Mouse (Mus musculus) heart, embryonic 12.5 days (tissue): ENCODE data around the gene Akr1a1. TPM values are rescaled to one million over a fixed set of nuclear protein-coding genes. Genes with fewer than 3 reads are reported as not detected.

Experiments
- ATAC-seq: fragments of 200-750 bp; cut with Nextera tagmentation; 2 replicates; pipeline ENCODE4 v1.8.0; 2017; ENCODE audit warnings: moderate TSS enrichment, moderate library complexity; ENCODE audit not compliant: insufficient number of reproducible peaks, low FRiP score
- H3K27ac ChIP-seq: fragments of 300-500 bp; sonication (generic); 2 replicates; pipeline ENCODE4 v1.5.1; 2016; ENCODE audit warnings: mild to moderate bottlenecking, moderate library complexity; ENCODE audit not compliant: poor library complexity, severe bottlenecking
- H3K27me3 ChIP-seq: fragments of 300-500 bp; sonication (generic); replicated peaks from 2 replicates; pipeline ENCODE4 v1.6.1; 2016; ENCODE audit warnings: mild to moderate bottlenecking, moderate library complexity
- H3K36me3 ChIP-seq: fragments of 300-500 bp; sonication (generic); 2 replicates; pipeline ENCODE4 v1.6.1; 2016; ENCODE audit warnings: mild to moderate bottlenecking, moderate library complexity
- H3K4me1 ChIP-seq: fragments of 300-500 bp; sonication (generic); replicated peaks from 2 replicates; pipeline ENCODE4 v1.6.1; 2016; ENCODE audit warnings: mild to moderate bottlenecking
- H3K4me2 ChIP-seq: fragments of 300-500 bp; sonication (generic); 2 replicates; pipeline ENCODE4 v1.6.1; 2016; ENCODE audit warnings: mild to moderate bottlenecking, moderate library complexity
- H3K4me3 ChIP-seq: fragments of 300-500 bp; sonication (generic); 2 replicates; pipeline ENCODE4 v1.5.1; 2016; ENCODE audit warnings: mild to moderate bottlenecking
- H3K9ac ChIP-seq: fragments of 300-500 bp; sonication (generic); 2 replicates; pipeline ENCODE4 v1.6.1; 2016; ENCODE audit warnings: mild to moderate bottlenecking, moderate library complexity
- H3K9me3 ChIP-seq: fragments of 300-500 bp; sonication (generic); replicated peaks from 2 replicates; pipeline ENCODE4 v1.6.1; 2016; ENCODE audit warnings: mild to moderate bottlenecking, moderate library complexity
- WGBS: fragments of 180-500 bp; shearing (Covaris S2); methylation state at CpG from one replicate; pipeline ENCODE4 v1.1.7; 2016; 5-methylcytosine and 5-hydroxymethylcytosine counted together
- polyA plus RNA-seq: library from polyadenylated mRNA; unstranded; fragments of >200 nt; fragmentation: Nextera tagmentation; extraction: Ambion mirVana; gene quantifications from 2 replicates; pipeline ENCODE4 v1.2.1, GENCODE M21; 2016

Gene Akr1a1
- polyA plus RNA-seq, 1 experiment from 2014 or later = 550 TPM

- Histone ChIP-seq H3K27me3 (no peaks in the 10 kb centered on the region), H3K4me3 (peak within 1 kb of the TSS; percentile 99), H3K9ac (peak within 1 kb of the TSS; percentile 98), H3K4me1 (peaks cover 14% of the 10 kb centered on the region), H3K27ac (peak within 1 kb of the TSS; percentile 99), H3K4me2 (peak within 1 kb of the TSS; percentile 88), H3K36me3 (peaks cover 21% of the 10 kb centered on the region), H3K9me3 (no peaks in the 10 kb centered on the region)
- WGBS = 7% methylated on average over 23 of the region's 23 CpGs
- ATAC-seq = peak; percentile 88
These were observed 23.5 kb downstream of the Akr1a1 start, which contains the start of gene Nasp for GRCm38 (mm10) chr4:116627722-116628662. Gene Nasp (minus strand): TSS chr4:116627941.

- under 1% methylated on average over 13 of the region's 13 CpGs for WGBS
- H3K9ac ChIP-seq = peak overlapping the region; percentile 98
- H3K27ac ChIP-seq = peak overlapping the region; percentile 99
- peak overlapping the region; percentile 99 for H3K4me3 ChIP-seq
- H3K9me3 ChIP-seq = no peaks in the 10 kb centered on the region
- peaks cover 14% of the 10 kb centered on the region for H3K4me1 ChIP-seq
- peak overlapping the region; percentile 88 for H3K4me2 ChIP-seq
- ATAC-seq = peak; percentile 92
- H3K27me3 ChIP-seq = no peaks in the 10 kb centered on the region
- peaks cover 19% of the 10 kb centered on the region for H3K36me3 ChIP-seq
These were observed 24.1 kb downstream of the Akr1a1 start for GRCm38 (mm10) chr4:116627359-116627716.

GRCm38 (mm10) chr4:116626658-116627358 lies 24.7 kb downstream of the Akr1a1 start:
- H3K36me3 ChIP-seq = peaks cover 17% of the 10 kb centered on the region
- H3K27ac ChIP-seq = peak overlapping the region; percentile 99
- no peaks in the 10 kb centered on the region for H3K9me3 ChIP-seq
- peak overlapping the region; percentile 88 for H3K4me2 ChIP-seq
- peak; percentile 83 for ATAC-seq
- H3K27me3 ChIP-seq = no peaks in the 10 kb centered on the region
- H3K4me1 ChIP-seq = peaks cover 14% of the 10 kb centered on the region
- peak overlapping the region; percentile 99 for H3K4me3 ChIP-seq
- under 1% methylated on average over 53 of the region's 53 CpGs for WGBS
- peak overlapping the region; percentile 98 for H3K9ac ChIP-seq

GRCm38 (mm10) chr4:116624831-116625230 lies 26.6 kb downstream of the Akr1a1 start:
- no peak overlapping the region for H3K4me2 ChIP-seq
- H3K27me3 ChIP-seq = no peaks in the 10 kb centered on the region
- no peak overlapping the region for H3K9ac ChIP-seq
- peaks cover 30% of the 10 kb centered on the region for H3K36me3 ChIP-seq
- H3K27ac ChIP-seq = no peak overlapping the region
- ATAC-seq = no peak
- H3K4me3 ChIP-seq = no peak overlapping the region
- peaks cover 14% of the 10 kb centered on the region for H3K4me1 ChIP-seq
- WGBS = 95% methylated on average over 4 of the region's 4 CpGs
- no peaks in the 10 kb centered on the region for H3K9me3 ChIP-seq

- peaks cover 70% of the 10 kb centered on the region for H3K36me3 ChIP-seq
- no peak overlapping the region for H3K4me2 ChIP-seq
- H3K9me3 ChIP-seq = no peaks in the 10 kb centered on the region
- 95% methylated on average over 2 of the region's 2 CpGs for WGBS
- ATAC-seq = no peak
- H3K4me1 ChIP-seq = no peaks in the 10 kb centered on the region
- no peaks in the 10 kb centered on the region for H3K27me3 ChIP-seq
- no peak overlapping the region for H3K9ac ChIP-seq
- H3K27ac ChIP-seq = no peak overlapping the region
- no peak overlapping the region for H3K4me3 ChIP-seq
These were observed 36.2 kb downstream of the Akr1a1 start for GRCm38 (mm10) chr4:116615237-116615636.

- H3K36me3 ChIP-seq = peaks cover 67% of the 10 kb centered on the region
- no peak overlapping the region for H3K4me3 ChIP-seq
- H3K4me2 ChIP-seq = no peak overlapping the region
- no peaks in the 10 kb centered on the region for H3K9me3 ChIP-seq
- no peaks in the 10 kb centered on the region for H3K27me3 ChIP-seq
- no peak overlapping the region for H3K9ac ChIP-seq
- ATAC-seq = no peak
- no peak overlapping the region for H3K27ac ChIP-seq
- H3K4me1 ChIP-seq = no peaks in the 10 kb centered on the region
- WGBS = 84% methylated on average over 2 of the region's 2 CpGs
These were observed 38.9 kb downstream of the Akr1a1 start for GRCm38 (mm10) chr4:116612621-116613020.

GRCm38 (mm10) chr4:116596978-116597881 lies 54.2 kb downstream of the Akr1a1 start:
- Histone ChIP-seq H3K27me3 (no peaks in the 10 kb centered on the region), H3K9me3 (no peaks in the 10 kb centered on the region), H3K4me1 (peaks cover 23% of the 10 kb centered on the region), H3K36me3 (peaks cover 49% of the 10 kb centered on the region), H3K4me2 (peak overlapping the region; percentile 86), H3K4me3 (peak overlapping the region; percentile 65), H3K27ac (peak overlapping the region; percentile 87), H3K9ac (peak overlapping the region; percentile 90)
- ATAC-seq = peak; percentile 94
- WGBS = 1% methylated on average over 50 of the region's 50 CpGs

GRCm38 (mm10) chr4:116596379-116596778 lies 55.1 kb downstream of the Akr1a1 start, which contains the start of gene Ccdc17:
Gene Ccdc17 (plus strand): TSS chr4:116596654.
- no peaks in the 10 kb centered on the region for H3K9me3 ChIP-seq
- peak within 1 kb of the TSS; percentile 86 for H3K4me2 ChIP-seq
- no peaks in the 10 kb centered on the region for H3K27me3 ChIP-seq
- peak within 1 kb of the TSS; percentile 65 for H3K4me3 ChIP-seq
- no peak for ATAC-seq
- peak within 1 kb of the TSS; percentile 87 for H3K27ac ChIP-seq
- peaks cover 23% of the 10 kb centered on the region for H3K4me1 ChIP-seq
- peak within 1 kb of the TSS; percentile 90 for H3K9ac ChIP-seq
- peaks cover 49% of the 10 kb centered on the region for H3K36me3 ChIP-seq
- 24% methylated on average over 5 of the region's 5 CpGs for WGBS

GRCm38 (mm10) chr4:116595793-116596192 lies 55.7 kb downstream of the Akr1a1 start:
- Histone ChIP-seq H3K27me3 (no peaks in the 10 kb centered on the region), H3K4me3 (no peak overlapping the region), H3K36me3 (peaks cover 49% of the 10 kb centered on the region), H3K9ac (no peak overlapping the region), H3K9me3 (no peaks in the 10 kb centered on the region), H3K4me2 (no peak overlapping the region), H3K27ac (no peak overlapping the region), H3K4me1 (peaks cover 23% of the 10 kb centered on the region)
- WGBS = 77% methylated on average over 8 of the region's 8 CpGs
- ATAC-seq = no peak
